Comparison of ENCODE assay signal across 16 mouse cellular contexts in the genomic region with DNA sequence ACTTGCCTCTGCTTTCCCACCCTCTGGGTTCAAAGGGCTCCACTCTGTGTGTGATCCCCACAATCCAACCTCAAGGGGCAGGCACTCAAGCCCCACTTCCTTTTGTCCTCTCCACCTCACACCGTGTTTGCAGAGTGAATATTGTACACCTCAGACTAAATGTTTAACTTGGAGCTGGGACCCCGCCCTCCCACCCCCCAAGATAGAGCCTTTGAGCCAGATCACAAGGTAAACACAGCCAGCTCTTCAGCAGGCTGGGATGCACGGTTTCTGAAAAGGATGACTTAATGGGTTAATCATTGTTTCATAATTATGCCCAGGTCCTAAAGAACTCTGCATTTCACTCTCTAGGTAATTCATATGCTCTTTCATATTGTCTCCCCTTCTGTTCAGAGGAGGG. TPM values are rescaled to one million over a fixed set of nuclear protein-coding genes. Genes with fewer than 3 reads are reported as not detected.
DNase-seq lines count a peak whose midpoint lies in the region; ATAC-seq lines count a peak whose summit lies in the region.
"Had no signal": no experiment of that assay in that cellular context is flagged by ENCODE, and none has a peak within 500 bp of the region (broad histone marks: within the 10 kb centered on the region; RNA-seq: fewer than 3 reads in every experiment).

No protein-coding gene starts in this region.

- no peak for DNase-seq in lung, postnatal 25 days (ENCODE audit: low spot score)
- peak; percentile 31 to 67 for DNase-seq in kidney, postnatal 25 days
- no peak for DNase-seq in left cerebral cortex, postnatal 4 days
- DNase-seq in heart, adult 9 months (ENCODE audit: low spot score in 2 of 2) = no peak
- DNase-seq: cerebellum, adult 8-10 months; heart, adult 18-20 months; lung, postnatal 36 days; right cerebral cortex, postnatal 14 days; thymus, adult 18-20 months had no signal

- no peak overlapping the region for H3K4me2 ChIP-seq in hindbrain, embryonic 13.5 days
- no peak overlapping the region for H3K4me2 ChIP-seq in hindbrain, embryonic 12.5 days (replicated peaks)
- H3K4me2 ChIP-seq in lung, embryonic 15.5 days = no peak overlapping the region
- H3K4me2 ChIP-seq in stomach, embryonic 16.5 days (ENCODE audit: low read depth, low read length) = no peak overlapping the region
- H3K4me2 ChIP-seq: limb, embryonic 13.5 days had no signal

- 63% methylated on average over 3 of the region's 3 CpGs for WGBS in hindbrain, embryonic 13.5 days
- WGBS in hindbrain, embryonic 12.5 days = 69% methylated on average over 3 of the region's 3 CpGs
- WGBS in lung, embryonic 15.5 days = 43% methylated on average over 3 of the region's 3 CpGs
- 35% methylated on average over 3 of the region's 3 CpGs for WGBS in stomach, embryonic 16.5 days

- 0 out of 2 replicates have a peak overlapping the region, but pooled peaks have one; percentile 23 for H3K27ac ChIP-seq in hindbrain, embryonic 13.5 days
- H3K27ac ChIP-seq in hindbrain, embryonic 12.5 days = no peak overlapping the region
- peak overlapping the region; percentile 71 for H3K27ac ChIP-seq in lung, embryonic 15.5 days
- peak overlapping the region; percentile 81 for H3K27ac ChIP-seq in stomach, embryonic 16.5 days (ENCODE audit: low read length)

- intact Hi-C loops in left cerebral cortex, postnatal 4 days (cut with DNase I) = loop anchor here (5.0 to 10.0 kb wide), 2 partner anchors 47 to 245 kb away; no protein-coding TSS in a partner anchor

- no peak overlapping the region for H3K9ac ChIP-seq in hindbrain, embryonic 13.5 days
- no peak overlapping the region for H3K9ac ChIP-seq in hindbrain, embryonic 12.5 days
- no peak overlapping the region for H3K9ac ChIP-seq in lung, embryonic 15.5 days
- no peak overlapping the region for H3K9ac ChIP-seq in stomach, embryonic 16.5 days (ENCODE audit: low read length)
- H3K9ac ChIP-seq: limb, embryonic 13.5 days had no signal

- H3K9me3 ChIP-seq in hindbrain, embryonic 13.5 days = no peaks in the 10 kb centered on the region
- no peaks in the 10 kb centered on the region for H3K9me3 ChIP-seq in hindbrain, embryonic 12.5 days (replicated peaks)
- no peaks in the 10 kb centered on the region for H3K9me3 ChIP-seq in lung, embryonic 15.5 days
- H3K9me3 ChIP-seq in stomach, embryonic 16.5 days (replicated peaks; ENCODE audit: control insufficient read depth, low read length) = no peaks in the 10 kb centered on the region
- H3K9me3 ChIP-seq: G1E; limb, embryonic 13.5 days had no signal

- H3K36me3 ChIP-seq in hindbrain, embryonic 13.5 days = no peaks in the 10 kb centered on the region
- H3K36me3 ChIP-seq in hindbrain, embryonic 12.5 days = no peaks in the 10 kb centered on the region
- H3K36me3 ChIP-seq in lung, embryonic 15.5 days = no peaks in the 10 kb centered on the region
- no peaks in the 10 kb centered on the region for H3K36me3 ChIP-seq in stomach, embryonic 16.5 days (ENCODE audit: control insufficient read depth, insufficient read depth, low read length)
- H3K36me3 ChIP-seq: limb, embryonic 13.5 days had no signal

- no peak overlapping the region for H3K4me3 ChIP-seq in hindbrain, embryonic 13.5 days
- no peak overlapping the region for H3K4me3 ChIP-seq in hindbrain, embryonic 12.5 days
- H3K4me3 ChIP-seq in lung, embryonic 15.5 days = no peak overlapping the region
- H3K4me3 ChIP-seq in stomach, embryonic 16.5 days (replicated peaks; ENCODE audit: low read length) = no peak overlapping the region
- H3K4me3 ChIP-seq: limb, embryonic 13.5 days had no signal

- peaks cover 26% of the 10 kb centered on the region for H3K4me1 ChIP-seq in hindbrain, embryonic 13.5 days (replicated peaks)
- H3K4me1 ChIP-seq in hindbrain, embryonic 12.5 days = peaks cover 21% of the 10 kb centered on the region
- peaks cover 16% of the 10 kb centered on the region for H3K4me1 ChIP-seq in lung, embryonic 15.5 days
- peaks cover 27% of the 10 kb centered on the region for H3K4me1 ChIP-seq in stomach, embryonic 16.5 days (ENCODE audit: control insufficient read depth, insufficient read depth, low read length)

- no peaks in the 10 kb centered on the region for H3K27me3 ChIP-seq in hindbrain, embryonic 13.5 days
- no peaks in the 10 kb centered on the region for H3K27me3 ChIP-seq in hindbrain, embryonic 12.5 days
- no peaks in the 10 kb centered on the region for H3K27me3 ChIP-seq in lung, embryonic 15.5 days
- no peaks in the 10 kb centered on the region for H3K27me3 ChIP-seq in stomach, embryonic 16.5 days (ENCODE audit: control insufficient read depth, insufficient read depth, low read length)
- H3K27me3 ChIP-seq: limb, embryonic 13.5 days had no signal

- no peak for ATAC-seq in hindbrain, embryonic 13.5 days (ENCODE audit: low FRiP score)
- no peak for ATAC-seq in hindbrain, embryonic 12.5 days (ENCODE audit: low FRiP score)
- ATAC-seq in lung, embryonic 15.5 days (ENCODE audit: borderline replicate concordance, extremely low read depth, low FRiP score, low TSS enrichment) = 0 out of 2 replicates have a peak, but pooled peaks have one; percentile 11
- ATAC-seq in stomach, embryonic 16.5 days (ENCODE audit: insufficient read depth, low FRiP score) = no peak
- ATAC-seq: CD4-positive, CD25-positive, alpha-beta regulatory T cell, adult 4 months had no signal

RNA-seq across cellular contexts. Expression of gene Ets2, which starts 2.2 kb away (rescaled TPM):
- 20.6 and 22.2 TPM in 2 replicates for polyA plus RNA-seq in hindbrain, embryonic 13.5 days (2015; fragmentation: Nextera tagmentation; extraction: Ambion mirVana)
- polyA plus RNA-seq in hindbrain, embryonic 12.5 days (2016; fragmentation: Nextera tagmentation; extraction: Ambion mirVana) = 44.6 and 47.9 TPM in 2 replicates
- polyA plus RNA-seq in lung, embryonic 15.5 days (2015; fragmentation: Nextera tagmentation; extraction: Ambion mirVana) = 96.1 and 107 TPM in 2 replicates
- 59.8 and 64.8 TPM in 2 replicates for polyA plus RNA-seq in stomach, embryonic 16.5 days (2015; fragmentation: Nextera tagmentation; extraction: Ambion mirVana)
- total RNA-seq in left cerebral cortex, postnatal 4 days (2021) = 10 to 100 TPM; 42.5 to 44.0 TPM

Comparison
In these comparisons a context has a peak if more than half of its experiments do, and no peak if none do; other contexts are left out.
1. DNase-seq: peak in kidney, postnatal 25 days (2 of 2); none in lung, postnatal 25 days (single experiment), left cerebral cortex, postnatal 4 days (single experiment) and heart, adult 9 months (0 of 2).